Mouse (Mus musculus) B cell, adult 2 months (primary cell): ENCODE results near the gene Atg5.
A peak's percentile ranks its signal among the peaks of the same experiment; 100 is the strongest.
"Not testable (repeated sequence)": the region's sequence is repeated elsewhere in the genome, so short reads cannot be mapped to it uniquely, and the experiment has no call there.

Experiments
- DNase-seq, 2 experiments: peaks; one replicate each; pipeline ENCODE4 v3.0.0; 2022

The Atg5 gene

GRCm38 (mm10) chr10:44316280-44317270, 48.4 kb downstream of the Atg5 start:
- DNase-seq = no peak

- DNase-seq = no peak
Observed at GRCm38 (mm10) chr10:44322166-44322565, 54.0 kb downstream of the Atg5 start.

GRCm38 (mm10) chr10:44323070-44323775, 55.1 kb downstream of the Atg5 start:
- DNase-seq = no peak

GRCm38 (mm10) chr10:44323836-44324235, 55.7 kb downstream of the Atg5 start:
- no peak for DNase-seq

- DNase-seq = no peak
Observed at GRCm38 (mm10) chr10:44325551-44326500, 57.7 kb downstream of the Atg5 start.

GRCm38 (mm10) chr10:44327057-44327456, 58.9 kb downstream of the Atg5 start:
- DNase-seq = no peak

GRCm38 (mm10) chr10:44328347-44328746, 60.2 kb downstream of the Atg5 start:
- DNase-seq = peak; percentile 76 to 79

GRCm38 (mm10) chr10:44330717-44331116, 62.6 kb downstream of the Atg5 start:
- no peak for DNase-seq

GRCm38 (mm10) chr10:44331469-44331868, 63.3 kb downstream of the Atg5 start:
- DNase-seq = no peak

GRCm38 (mm10) chr10:44332656-44333055, 64.5 kb downstream of the Atg5 start:
- DNase-seq = not testable (repeated sequence)

- DNase-seq = not testable (repeated sequence)
Observed at GRCm38 (mm10) chr10:44336641-44337382, 68.7 kb downstream of the Atg5 start.

- DNase-seq = no peak
Observed at GRCm38 (mm10) chr10:44338571-44338970, 70.4 kb downstream of the Atg5 start.

GRCm38 (mm10) chr10:44339326-44339725, 71.2 kb downstream of the Atg5 start:
- DNase-seq = peak; percentile 28 to 45

GRCm38 (mm10) chr10:44340928-44341327, 72.8 kb downstream of the Atg5 start:
- no peak for DNase-seq

GRCm38 (mm10) chr10:44341826-44342521, 73.8 kb downstream of the Atg5 start:
- no peak for DNase-seq

GRCm38 (mm10) chr10:44343351-44343750, 75.2 kb downstream of the Atg5 start:
- no peak for DNase-seq

GRCm38 (mm10) chr10:44347549-44348172, 79.5 kb downstream of the Atg5 start:
- no peak for DNase-seq

- DNase-seq = no peak
Observed at GRCm38 (mm10) chr10:44348474-44349415, 80.6 kb downstream of the Atg5 start.

- no peak for DNase-seq
Observed at GRCm38 (mm10) chr10:44353467-44353866, 85.3 kb downstream of the Atg5 start.

GRCm38 (mm10) chr10:44354393-44354792, 86.2 kb downstream of the Atg5 start:
- no peak for DNase-seq
